Mouse (Mus musculus) layer of hippocampus, adult 18-20 months (tissue): ENCODE measurements around the gene Fut11. TPM values are rescaled to one million over a fixed set of nuclear protein-coding genes. Genes with fewer than 3 reads are reported as not detected.

Experiments
- DNase-seq, 2 experiments: peaks; one replicate each; pipeline ENCODE4 v3.0.0; 2022; ENCODE audit warnings: low spot score in 2 of 2
- long read RNA-seq: library from polyadenylated mRNA; stranded (forward); transcript quantifications from one replicate; pipeline ENCODE4 v2.0.0, GENCODE M21; 2021
- total RNA-seq, 2 experiments: library from RNA; stranded (reverse); gene quantifications; 2 replicates each; pipeline ENCODE4 v1.2.3; 2021

The Fut11 gene
- 10 to 100 TPM; 14.5 to 14.7 TPM for total RNA-seq
- long read RNA-seq, full-length matches to known transcripts, result 12 of 16 reads
- long read RNA-seq, partial matches to known transcripts, result 0 of 16 reads
- long read RNA-seq, other reads (novel, unspliced or antisense), result 4 of 16 reads

- peak; percentile 84 to 85 for DNase-seq
Observed at GRCm38 (mm10) chr14:20694884-20695760, at the start of gene Fut11. Gene Fut11, plus strand, starts transcription at chr14:20694968.

- no peak for DNase-seq
Observed at GRCm38 (mm10) chr14:20645547-20645946, 49.2 kb upstream of the Fut11 start.

GRCm38 (mm10) chr14:20646381-20646780 is 48.4 kb upstream of the Fut11 start:
- no peak for DNase-seq

GRCm38 (mm10) chr14:20651000-20651399 is 43.8 kb upstream of the Fut11 start:
- no peak for DNase-seq

GRCm38 (mm10) chr14:20651722-20652256 is 43.0 kb upstream of the Fut11 start:
- no peak for DNase-seq

- no peak for DNase-seq
Observed at GRCm38 (mm10) chr14:20654690-20655421, 39.9 kb upstream of the Fut11 start.

GRCm38 (mm10) chr14:20655731-20656130 is 39.0 kb upstream of the Fut11 start:
- no peak for DNase-seq

- DNase-seq, result no peak
Observed at GRCm38 (mm10) chr14:20656361-20656760, 38.4 kb upstream of the Fut11 start, which contains the start of gene Myoz1. Gene Myoz1, minus strand, starts transcription at chr14:20656540.

GRCm38 (mm10) chr14:20658326-20658725 is 36.4 kb upstream of the Fut11 start:
- DNase-seq, result peak in 1 of 2 experiments; percentile 77

- DNase-seq, result no peak
Observed at GRCm38 (mm10) chr14:20658902-20659301, 35.9 kb upstream of the Fut11 start.

- DNase-seq, result no peak
Observed at GRCm38 (mm10) chr14:20659687-20660086, 35.1 kb upstream of the Fut11 start.

GRCm38 (mm10) chr14:20660827-20661660 is 33.7 kb upstream of the Fut11 start:
- DNase-seq, result peak; percentile 93 to 98

- DNase-seq, result peak in 1 of 2 experiments; percentile 17
Observed at GRCm38 (mm10) chr14:20661661-20662331, 33.0 kb upstream of the Fut11 start.

GRCm38 (mm10) chr14:20662740-20663139 is 32.0 kb upstream of the Fut11 start:
- DNase-seq, result no peak

- DNase-seq, result no peak
Observed at GRCm38 (mm10) chr14:20663601-20664000, 31.2 kb upstream of the Fut11 start.

- DNase-seq, result no peak
Observed at GRCm38 (mm10) chr14:20664436-20664835, 30.3 kb upstream of the Fut11 start.

GRCm38 (mm10) chr14:20667469-20667868 is 27.3 kb upstream of the Fut11 start:
- DNase-seq, result no peak

GRCm38 (mm10) chr14:20668154-20668810 is 26.5 kb upstream of the Fut11 start, which contains the start of gene Synpo2l:
Gene Synpo2l, minus strand, starts transcription at chr14:20668354.
- DNase-seq, result no peak

GRCm38 (mm10) chr14:20672990-20673389 is 21.8 kb upstream of the Fut11 start:
- peak in 1 of 2 experiments; percentile 35 for DNase-seq

GRCm38 (mm10) chr14:20673735-20674063 is 21.1 kb upstream of the Fut11 start:
- DNase-seq, result no peak
